Mouse (Mus musculus): ENCODE results near the gene Cers2. TPM values are rescaled to one million over a fixed set of nuclear protein-coding genes. Genes with fewer than 3 reads are reported as not detected.

Gene Cers2
- total RNA-seq, 2 experiments from 2014 or later = 125 to 268 TPM

DNA sequence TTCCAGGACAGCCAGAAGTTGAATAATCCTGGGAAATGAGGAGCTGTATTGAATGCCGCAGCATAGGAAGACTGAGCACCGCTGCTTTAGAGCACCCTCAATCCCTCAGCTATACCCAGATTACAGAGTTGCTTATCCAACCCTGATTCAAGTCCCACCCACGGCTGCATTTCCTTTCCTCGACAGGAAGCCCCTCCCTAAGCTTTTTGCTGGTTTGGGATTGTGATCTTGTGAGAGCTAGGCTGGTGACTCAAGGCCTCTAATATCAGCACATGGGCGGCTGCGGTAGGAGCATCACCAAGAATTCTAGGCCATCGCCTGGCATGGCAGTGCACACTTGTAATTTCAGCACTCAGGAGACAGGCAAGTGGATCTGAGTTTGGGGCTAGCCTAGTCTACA, 28.1 kb upstream of the Cers2 start:
- ATAC-seq (replicated peaks; ENCODE audit: low FRiP score, low TSS enrichment, poor library complexity, severe bottlenecking) = no peak

DNA sequence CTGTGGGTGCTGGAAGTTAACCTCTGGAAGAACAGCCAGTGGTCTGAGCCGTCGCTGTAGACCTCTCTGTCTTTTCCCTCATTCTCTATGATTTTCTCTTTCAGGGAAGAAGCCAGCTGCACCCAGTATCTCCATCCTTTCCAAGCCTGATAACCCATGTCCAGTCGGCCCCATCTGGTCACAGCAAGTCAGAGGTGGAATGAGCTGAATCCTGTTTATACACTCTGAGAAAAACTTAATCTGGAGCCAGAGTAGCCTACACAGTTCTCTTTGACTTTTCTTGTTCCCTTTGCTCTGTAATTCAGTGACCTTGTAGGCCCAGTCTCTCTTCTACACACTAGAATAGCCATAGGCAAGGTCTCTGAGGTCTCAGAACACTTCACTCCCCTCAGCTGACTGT, 27.1 kb upstream of the Cers2 start:
- ATAC-seq (replicated peaks; ENCODE audit: low FRiP score, low TSS enrichment, poor library complexity, severe bottlenecking) = no peak

DNA sequence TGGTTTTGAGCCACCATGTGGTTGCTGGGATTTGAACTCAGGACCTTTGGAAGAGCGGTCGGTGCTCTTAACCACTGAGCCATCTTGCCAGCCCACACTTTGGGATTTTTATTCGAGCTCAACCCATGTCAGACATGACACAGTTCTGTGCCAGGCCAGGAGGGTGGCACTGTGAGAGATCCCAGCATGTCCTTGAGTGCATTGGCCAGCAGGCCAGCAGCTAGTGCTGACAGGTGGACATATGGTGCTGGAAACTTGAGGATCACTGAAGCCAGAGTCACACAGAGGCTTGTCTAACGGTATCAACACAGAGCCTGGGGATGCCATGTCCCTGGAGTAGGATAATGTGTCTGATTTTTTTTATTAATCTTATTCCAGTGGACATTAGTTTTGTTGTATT, 25.2 kb upstream of the Cers2 start:
- ATAC-seq (replicated peaks; ENCODE audit: low FRiP score, low TSS enrichment, poor library complexity, severe bottlenecking) = no peak

DNA sequence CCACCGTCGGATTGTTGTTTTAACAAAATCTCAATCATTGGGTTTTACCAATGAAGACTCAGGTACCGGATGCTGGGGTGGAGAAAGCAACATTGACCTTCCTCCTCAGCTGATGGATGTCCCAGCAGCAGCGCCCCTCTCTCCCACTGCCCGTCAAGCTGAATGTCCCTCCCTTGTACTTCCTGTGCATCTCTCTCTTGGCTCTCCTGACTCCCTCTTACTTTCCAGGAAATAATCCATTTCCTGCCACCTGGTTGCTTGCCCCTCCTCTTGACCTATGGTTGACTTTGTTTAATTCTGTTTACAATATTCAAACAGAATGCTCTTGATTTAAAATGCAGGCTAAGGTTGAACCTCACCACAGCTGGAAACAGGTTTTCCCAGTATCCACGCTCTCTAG, 24.4 kb upstream of the Cers2 start:
- ATAC-seq (replicated peaks; ENCODE audit: low FRiP score, low TSS enrichment, poor library complexity, severe bottlenecking) = no peak

DNA sequence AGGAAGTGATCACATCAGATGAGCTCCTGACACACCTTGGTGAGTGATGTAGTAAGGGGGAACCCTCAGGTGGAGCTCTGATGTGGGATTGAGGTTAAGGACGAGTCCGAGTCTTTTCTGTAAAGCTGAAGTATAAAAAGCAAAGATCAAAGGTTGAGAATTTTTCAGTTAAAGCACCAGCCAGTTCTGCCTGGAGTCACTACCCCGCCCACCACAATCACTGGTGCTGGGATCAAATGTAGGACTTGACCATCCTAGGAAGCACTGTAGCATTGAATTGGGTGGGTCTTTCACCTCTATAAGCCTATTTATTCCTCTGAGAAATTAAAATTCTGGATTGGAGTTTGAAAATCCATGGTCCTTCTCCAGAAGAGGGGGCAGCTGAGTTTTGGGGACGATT, 23.6 kb upstream of the Cers2 start:
- ATAC-seq (replicated peaks; ENCODE audit: low FRiP score, low TSS enrichment, poor library complexity, severe bottlenecking) = no peak

DNA sequence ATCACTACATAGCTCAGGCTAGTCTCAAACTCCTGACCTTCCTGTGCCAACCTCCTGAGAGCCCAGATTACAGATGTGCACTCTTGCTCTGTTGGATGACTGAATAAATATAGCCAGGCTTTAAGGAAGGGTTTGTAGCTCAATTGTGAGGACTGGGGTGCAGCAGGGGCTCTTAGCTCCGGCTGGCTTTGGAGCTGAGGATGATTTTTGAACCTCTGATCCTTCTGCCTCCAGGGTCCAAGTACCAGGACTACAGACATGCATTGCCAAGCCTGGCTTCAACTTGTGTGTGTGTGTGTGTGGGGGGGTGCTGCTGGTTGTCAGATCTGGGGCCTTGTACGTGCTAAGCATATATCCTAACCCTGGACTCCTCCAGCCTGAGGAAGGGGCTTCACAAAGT, 21.7 kb upstream of the Cers2 start:
- ATAC-seq (replicated peaks; ENCODE audit: low FRiP score, low TSS enrichment, poor library complexity, severe bottlenecking) = no peak

DNA sequence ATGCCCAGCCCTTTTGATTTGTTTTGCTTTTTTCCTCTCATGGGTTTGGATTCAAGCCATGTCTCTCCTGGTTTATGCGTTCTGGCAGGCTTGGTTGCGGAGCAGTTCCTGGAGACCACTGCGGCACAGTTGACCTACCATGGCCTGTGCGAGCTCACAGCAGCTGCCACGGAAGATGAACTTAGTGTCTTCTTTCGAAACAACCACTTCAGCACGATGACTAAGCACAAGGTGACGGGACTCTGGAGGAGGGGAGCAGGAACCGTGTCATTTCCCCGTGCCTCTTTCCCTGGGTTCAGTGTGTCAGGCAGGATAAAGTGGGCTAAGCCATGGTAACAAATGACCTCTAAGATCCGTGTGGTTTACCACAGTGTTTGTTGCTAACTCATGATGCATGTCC, 21.1 kb upstream of the Cers2 start:
- ATAC-seq (replicated peaks; ENCODE audit: low FRiP score, low TSS enrichment, poor library complexity, severe bottlenecking) = peak; percentile 43

DNA sequence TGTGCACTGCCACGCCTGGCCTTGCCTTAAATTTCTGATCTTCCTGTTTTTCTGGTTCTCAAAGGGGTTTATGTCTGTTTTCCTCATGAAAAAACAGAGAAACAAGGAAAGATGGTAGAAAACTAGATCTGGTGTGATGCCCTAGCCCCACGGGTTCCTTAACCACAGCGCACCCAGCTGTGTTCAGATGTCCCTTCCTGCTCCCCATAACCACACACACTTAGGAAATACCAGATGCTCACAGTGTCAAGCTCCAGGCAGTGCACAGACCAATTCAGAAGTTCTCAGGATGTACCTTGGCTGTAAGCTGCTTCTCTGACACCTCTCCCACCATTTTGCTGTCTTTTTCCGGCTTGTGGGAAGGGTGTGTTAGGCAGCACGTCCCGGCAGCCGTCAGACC, 20.3 kb upstream of the Cers2 start:
- ATAC-seq (replicated peaks; ENCODE audit: low FRiP score, low TSS enrichment, poor library complexity, severe bottlenecking) = no peak

DNA sequence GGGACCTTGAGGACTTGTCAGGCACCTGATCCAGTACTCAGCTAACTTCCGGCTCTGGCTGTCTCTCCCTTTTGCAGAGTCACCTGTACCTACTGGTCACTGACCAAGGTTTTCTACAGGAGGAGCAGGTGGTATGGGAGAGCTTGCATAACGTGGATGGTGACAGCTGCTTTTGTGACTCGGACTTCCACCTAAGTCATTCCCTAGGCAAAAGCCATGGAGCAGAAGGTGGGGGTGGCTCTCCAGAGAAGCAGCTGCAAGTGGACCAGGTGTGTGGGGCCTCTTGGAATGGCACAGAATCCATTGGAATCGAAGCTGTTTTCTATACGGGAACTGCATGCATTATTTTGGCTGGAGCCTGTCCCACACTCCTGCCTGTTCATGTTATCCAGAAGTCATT, 19.9 kb upstream of the Cers2 start:
- no peak for ATAC-seq (replicated peaks; ENCODE audit: low FRiP score, low TSS enrichment, poor library complexity, severe bottlenecking)

DNA sequence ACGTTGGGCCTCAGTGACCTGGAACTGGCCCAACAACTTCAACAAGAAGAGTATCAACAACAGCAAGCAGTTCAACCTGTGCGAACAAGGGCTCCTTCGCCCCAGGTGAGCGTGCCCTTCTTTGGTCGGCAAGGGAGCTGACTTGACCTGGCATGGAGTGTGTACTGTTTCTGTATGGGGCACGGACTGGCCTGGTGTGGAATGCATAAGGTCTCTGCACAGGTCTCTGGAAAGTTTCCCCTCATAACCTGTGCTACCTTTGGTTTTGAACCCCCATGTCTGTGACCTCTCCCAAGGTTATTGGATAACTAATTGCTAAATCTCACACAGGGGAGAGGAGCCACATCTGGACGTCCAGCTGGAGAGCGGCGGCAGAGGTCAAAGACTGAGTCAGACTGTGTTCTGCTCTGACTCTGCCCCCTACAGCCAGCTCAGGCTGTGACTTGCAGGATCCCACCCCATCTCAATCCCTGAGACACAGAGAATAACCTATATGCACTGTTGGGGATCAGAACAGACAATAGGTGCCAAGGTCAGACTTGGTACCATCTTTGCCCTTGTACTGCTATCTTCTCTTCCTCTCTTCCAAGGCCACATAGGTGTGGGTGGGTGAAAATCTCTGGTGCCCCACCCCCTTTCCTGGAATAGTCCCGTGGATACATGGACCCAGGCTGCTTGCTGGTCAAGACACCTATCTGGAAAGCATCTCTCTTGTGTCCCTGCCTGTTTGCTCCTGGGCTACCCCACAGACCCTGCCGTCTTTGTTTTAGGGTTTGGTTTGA, 19.1 kb upstream of the Cers2 start:
- ATAC-seq (replicated peaks; ENCODE audit: low FRiP score, low TSS enrichment, poor library complexity, severe bottlenecking) = no peak

DNA sequence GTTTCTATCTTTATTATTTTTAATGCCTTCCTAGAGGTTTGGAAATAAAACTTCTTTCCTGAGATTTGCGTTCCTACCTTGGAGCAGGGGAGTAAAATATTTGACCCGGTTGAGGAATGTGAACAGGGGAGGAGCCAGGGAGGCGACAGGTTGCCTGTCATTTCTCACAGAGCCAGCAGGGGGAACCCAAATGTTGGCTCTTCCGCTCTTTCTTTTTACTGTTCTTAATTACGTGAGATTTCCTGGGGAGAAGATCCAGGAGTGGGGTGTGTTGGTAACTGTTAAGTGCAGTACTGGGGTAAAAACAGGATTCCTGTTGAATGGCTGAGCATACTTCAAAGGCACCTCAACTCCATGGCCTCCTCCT, 18.5 kb upstream of the Cers2 start:
- peak; percentile 60 for ATAC-seq (replicated peaks; ENCODE audit: low FRiP score, low TSS enrichment, poor library complexity, severe bottlenecking)

DNA sequence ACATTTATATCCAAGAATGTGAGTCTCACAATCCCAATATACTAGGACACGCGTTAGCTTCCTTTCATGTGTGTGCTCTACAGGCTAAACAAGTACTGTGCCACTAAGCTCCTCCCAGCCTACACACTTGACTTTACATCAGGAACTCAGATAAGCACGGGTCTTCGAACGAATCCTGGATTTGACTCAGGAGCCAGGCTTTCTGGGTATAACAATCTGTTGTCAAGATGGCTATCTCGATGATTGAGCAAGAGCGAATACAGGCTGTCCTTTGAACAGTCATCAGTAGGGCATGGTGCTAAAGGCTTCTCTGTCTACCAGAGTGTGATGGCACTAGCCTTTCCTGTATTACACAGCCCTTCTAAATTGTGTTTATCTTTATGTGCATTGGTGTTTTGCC, 16.6 kb upstream of the Cers2 start:
- ATAC-seq (replicated peaks; ENCODE audit: low FRiP score, low TSS enrichment, poor library complexity, severe bottlenecking) = no peak

DNA sequence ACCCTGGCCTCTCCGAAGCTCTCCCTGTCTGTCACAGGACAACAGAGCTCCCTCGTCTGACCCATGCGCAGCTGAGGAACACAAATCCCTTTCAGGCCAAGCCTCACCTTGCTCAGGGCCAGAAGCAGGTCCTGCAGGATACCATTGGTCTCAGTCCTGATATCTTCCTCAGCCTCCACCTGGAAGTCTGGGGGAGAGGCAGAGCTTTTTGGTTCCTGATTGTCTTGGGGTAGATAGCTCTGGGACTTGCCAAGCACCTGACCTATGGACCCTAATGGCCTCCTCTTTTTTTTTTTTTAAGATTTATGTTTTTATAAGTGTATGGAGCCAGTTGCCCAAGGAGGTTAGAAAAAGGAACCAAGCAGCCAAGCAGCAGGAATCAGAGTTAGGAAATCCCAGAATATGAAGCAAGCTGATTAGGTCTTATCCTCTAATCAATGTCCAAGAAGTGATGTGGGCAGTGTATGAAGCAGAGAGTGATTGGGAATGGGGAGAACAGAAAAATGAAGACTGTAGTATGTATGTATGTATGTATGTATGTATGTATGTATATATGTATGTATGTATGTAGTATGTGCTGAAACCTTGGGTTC, 13.3 kb upstream of the Cers2 start:
- ATAC-seq (replicated peaks; ENCODE audit: low FRiP score, low TSS enrichment, poor library complexity, severe bottlenecking) = no peak

DNA sequence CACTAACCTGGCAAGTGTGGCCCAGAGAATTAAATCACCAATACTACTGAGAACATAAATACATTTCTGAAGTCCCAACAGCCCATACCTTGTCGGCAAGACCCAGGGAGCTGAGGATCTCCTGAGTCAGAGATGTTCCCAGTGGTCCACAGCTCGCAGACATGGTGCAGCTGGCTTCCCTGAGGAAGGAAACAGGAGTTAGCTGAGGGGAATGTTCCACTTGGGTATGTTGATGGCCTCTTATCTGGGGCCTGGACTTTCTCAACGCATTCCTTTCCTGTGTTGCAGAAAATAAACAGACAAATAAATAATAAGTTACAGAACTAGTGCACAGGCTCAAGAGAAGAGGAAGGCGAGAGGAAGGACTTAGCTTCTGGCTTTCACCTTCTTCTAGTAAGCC, 8.3 kb upstream of the Cers2 start:
- ATAC-seq (replicated peaks; ENCODE audit: low FRiP score, low TSS enrichment, poor library complexity, severe bottlenecking) = no peak

DNA sequence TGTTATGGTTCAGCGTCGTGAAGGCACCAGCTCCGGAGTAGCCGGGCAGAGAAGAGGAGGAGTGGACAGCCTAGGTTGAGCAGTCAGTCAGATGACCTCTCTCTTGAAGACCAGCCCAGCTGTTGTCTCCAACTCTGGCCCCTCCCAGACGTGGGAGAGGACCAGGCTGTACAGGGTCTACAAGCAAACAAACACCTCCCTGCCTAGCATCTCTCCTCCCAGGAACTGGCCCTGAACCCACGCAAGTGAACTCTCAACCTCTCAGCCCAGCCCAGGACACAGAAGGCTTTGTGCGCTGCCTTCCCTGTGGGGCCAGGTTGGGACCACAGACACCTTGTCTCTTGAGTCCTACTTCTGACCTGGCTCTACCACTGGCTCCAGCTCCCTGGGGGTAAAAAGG, 7.5 kb upstream of the Cers2 start, which contains the start of gene Anxa9:
Anxa9 (minus strand) TSS at position 77 of the 400 bp plus-strand sequence.
- ATAC-seq (replicated peaks; ENCODE audit: low FRiP score, low TSS enrichment, poor library complexity, severe bottlenecking) = no peak

DNA sequence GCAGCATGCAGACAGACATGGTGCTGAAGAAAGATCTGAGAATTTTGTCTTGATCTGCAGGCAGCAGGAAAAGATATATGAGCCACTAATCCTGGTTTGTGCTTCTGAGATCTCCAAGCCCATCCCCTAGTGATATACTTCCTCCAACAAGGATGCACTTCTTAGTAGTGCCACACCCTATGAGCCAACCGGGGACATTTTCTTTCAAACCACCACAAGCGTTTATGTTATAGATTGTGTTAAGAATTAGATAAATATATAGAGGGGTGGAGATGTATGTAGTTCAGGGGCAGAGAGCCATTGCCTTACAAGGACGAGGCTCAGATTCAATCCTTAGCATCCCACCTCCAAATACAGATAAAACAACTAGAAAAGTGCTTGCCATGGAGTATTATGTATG, 4.1 kb upstream of the Cers2 start:
- ATAC-seq (replicated peaks; ENCODE audit: low FRiP score, low TSS enrichment, poor library complexity, severe bottlenecking) = no peak

DNA sequence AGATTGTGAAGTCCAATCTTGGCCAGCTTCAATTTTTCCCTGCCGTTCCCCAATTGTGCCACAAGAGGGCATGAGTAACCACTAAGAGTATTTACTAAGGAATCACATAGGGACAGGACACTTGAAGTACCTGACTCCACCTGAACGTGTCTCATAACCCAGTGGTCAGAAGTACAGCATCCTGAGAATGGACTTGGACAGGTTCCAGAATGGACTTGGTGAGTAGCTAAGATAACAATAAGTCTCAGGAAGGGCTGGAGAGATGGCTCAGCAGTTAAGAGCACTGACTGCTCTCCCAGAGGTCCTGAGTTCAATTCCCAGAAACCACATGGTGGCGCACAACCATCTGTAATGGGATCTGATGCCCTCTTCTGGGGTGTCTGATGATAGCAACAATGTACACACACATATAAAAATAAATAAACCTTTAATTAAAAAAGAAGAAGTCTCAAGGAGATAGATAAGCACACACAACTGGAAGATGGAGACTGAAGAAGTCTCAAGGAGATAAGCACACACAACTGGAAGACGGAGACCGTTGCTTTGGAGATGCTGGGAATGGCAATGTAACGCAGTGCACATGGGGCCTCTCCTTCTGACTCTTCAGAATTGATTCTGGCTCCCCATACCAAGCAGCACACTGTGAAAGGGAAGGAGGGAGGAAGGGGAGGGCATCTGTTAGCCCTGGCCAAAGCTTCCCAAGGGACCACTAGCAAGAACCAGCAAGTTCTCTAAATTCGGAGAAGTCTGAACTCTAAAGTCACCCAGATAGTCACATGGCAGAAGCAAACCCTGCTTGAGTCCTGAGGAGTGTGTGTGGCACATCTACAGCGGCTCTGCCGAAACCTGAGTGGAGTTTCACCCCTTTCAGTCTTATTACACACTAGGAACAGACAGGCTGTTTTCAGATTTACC, 3.4 kb upstream of the Cers2 start:
- peak; percentile 34 for ATAC-seq (replicated peaks; ENCODE audit: low FRiP score, low TSS enrichment, poor library complexity, severe bottlenecking)

DNA sequence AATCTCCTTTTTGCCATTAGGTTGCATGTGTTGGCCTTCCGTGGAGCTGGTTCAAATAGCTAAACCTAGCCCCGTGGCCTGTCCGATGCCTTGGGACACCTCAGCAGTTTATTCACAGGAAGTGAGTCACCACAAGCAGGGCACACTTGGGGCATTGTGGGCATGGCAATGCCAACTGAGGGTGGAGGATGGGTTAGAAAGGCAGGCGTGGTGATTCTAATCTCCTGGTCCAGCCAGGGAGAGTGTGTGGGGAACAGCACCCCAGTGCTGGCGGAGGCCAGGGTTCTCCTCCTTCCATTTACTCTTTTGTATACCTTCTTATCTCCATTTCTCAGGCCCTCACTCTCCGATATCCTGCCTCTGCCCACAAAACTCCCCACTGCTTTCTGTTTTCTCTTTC, 2.0 kb upstream of the Cers2 start:
- peak; percentile 74 for ATAC-seq (replicated peaks; ENCODE audit: low FRiP score, low TSS enrichment, poor library complexity, severe bottlenecking)

DNA sequence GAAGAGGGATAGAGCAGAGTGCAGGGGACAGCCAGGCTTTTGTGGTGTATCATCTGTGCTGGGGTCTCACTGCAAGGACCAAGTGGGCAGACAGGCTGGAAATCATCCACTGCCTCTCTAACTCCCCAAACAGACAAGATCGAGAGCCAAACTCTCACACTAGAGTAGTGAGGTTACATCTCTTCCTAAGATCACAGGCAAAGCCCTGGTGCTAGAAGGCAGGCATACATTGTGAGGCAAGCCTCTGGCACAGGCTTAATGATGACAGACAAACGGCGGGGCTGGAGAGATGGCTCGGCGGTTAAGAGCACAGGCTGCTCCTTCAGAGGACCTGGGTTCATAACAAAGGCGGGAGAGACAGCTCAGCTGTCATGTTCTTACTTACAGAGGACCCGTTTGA, 1.1 kb upstream of the Cers2 start:
- no peak for ATAC-seq (replicated peaks; ENCODE audit: low FRiP score, low TSS enrichment, poor library complexity, severe bottlenecking)

DNA sequence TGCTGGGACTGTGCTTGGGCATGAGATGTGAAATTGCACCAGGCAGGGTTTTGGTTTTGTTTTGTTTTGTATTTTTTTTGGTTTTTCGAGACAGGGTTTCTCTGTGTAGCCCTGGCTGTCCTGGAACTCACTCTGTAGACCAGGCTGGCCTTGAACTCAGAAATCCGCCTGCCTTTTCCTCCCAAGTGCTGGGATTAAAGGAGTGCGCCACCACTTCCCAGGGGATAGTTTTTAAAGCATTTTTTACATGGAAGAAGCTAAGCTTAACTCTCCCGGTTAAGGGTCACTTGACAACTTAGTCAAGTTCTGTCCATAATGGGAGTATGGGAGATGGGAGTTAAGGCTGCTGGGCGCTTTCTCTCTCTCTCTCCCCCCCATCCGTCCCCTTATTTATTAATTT, 516 bp upstream of the Cers2 start:
- no peak for ATAC-seq (replicated peaks; ENCODE audit: low FRiP score, low TSS enrichment, poor library complexity, severe bottlenecking)

Measured in megakaryocyte-erythroid progenitor cell, adult 5-6 weeks (primary cell).